Mouse (Mus musculus): ENCODE data around the gene Eef2kmt.
A peak's percentile ranks its signal among the peaks of the same experiment; 100 is the strongest.
"Not testable (repeated sequence)": the region's sequence is repeated elsewhere in the genome, so short reads cannot be mapped to it uniquely, and the experiment has no call there.

Eef2kmt gene

GRCm38 (mm10) chr16:5255779-5256496 is at the start of gene Eef2kmt:
TSS of gene Eef2kmt (minus strand) at chr16:5255983.
- DNase-seq: peak; percentile 99

- DNase-seq: no peak
These were observed 39.5 kb upstream of the Eef2kmt start for GRCm38 (mm10) chr16:5295238-5295637.

GRCm38 (mm10) chr16:5285376-5285775 is 29.6 kb upstream of the Eef2kmt start:
- no peak for DNase-seq

- DNase-seq: no peak
These were observed 26.9 kb upstream of the Eef2kmt start for GRCm38 (mm10) chr16:5282686-5283085.

GRCm38 (mm10) chr16:5279571-5280222 is 23.9 kb upstream of the Eef2kmt start:
- DNase-seq: no peak

DNA sequence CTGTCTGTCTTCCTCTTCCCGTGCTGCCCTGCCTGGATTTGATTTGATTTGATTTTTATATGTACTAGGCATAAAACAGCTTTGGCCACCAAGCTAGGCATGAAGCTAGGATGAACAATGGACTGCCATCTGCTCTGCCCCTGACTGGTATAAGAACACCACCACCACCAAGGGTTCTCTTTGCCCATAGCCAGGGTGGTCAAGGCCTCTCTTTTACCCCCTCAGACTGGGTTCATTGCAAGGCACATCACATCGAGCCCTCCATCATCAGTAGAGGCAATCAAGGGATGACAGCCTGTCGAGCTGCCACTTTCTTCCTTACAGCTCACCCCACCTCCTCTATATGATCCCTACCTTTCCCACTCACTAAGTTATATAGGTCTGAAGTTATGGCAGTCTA is 16.6 kb upstream of the Eef2kmt start:
- no peak for DNase-seq

DNA sequence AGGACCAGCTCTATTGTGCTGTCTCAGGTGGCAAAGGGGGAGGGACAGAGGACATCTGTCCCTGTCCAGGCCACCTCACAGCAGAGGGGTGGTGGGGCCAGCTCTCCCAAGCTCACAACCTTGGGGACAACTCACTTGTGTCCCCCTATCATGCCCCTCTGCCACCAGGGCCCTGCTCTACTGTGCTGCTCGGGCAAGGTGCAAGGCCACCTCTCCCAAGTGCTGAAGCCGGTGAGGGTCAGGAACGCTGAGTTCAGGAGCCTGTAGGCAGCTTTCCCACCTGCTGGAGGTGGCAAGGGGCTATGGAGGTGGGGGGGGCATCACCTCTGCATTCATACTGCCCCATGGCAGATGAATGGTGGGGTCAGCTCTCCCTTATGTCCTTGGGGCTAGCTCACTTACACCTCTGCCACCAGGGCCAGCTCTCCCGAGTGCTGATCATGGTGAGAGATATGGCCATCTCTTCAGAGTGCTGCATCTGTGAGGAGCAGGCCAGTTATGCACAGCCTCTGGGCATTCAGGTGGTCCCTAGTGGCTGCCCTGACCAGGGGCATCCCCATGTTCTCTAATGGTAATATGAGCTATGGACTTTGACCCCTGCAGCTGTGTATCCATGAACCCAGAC is 15.7 kb upstream of the Eef2kmt start:
- no peak for DNase-seq

DNA sequence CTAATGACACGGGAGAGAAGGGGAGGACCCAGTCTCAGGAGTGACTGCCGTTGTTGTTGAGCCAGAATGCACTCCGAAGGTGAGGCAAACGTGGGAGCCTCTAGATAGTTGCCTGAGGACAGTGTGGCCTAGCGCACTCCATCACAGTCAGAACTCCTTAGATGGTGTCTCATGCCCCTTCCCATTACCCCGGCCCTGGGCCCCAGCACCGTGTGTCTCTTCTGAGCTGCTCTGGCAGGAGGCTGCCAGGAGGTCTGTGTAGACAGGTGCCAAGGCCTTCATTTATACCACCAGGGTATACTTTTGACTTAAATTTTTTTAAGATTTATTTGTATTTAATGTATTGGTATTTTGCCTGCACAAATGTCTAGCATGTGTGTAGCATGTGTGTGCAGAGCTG is 8.1 kb upstream of the Eef2kmt start:
- DNase-seq: no peak

GRCm38 (mm10) chr16:5263156-5263555 is 7.4 kb upstream of the Eef2kmt start:
- no peak for DNase-seq

- DNase-seq: no peak
These were observed 572 bp downstream of the Eef2kmt start for GRCm38 (mm10) chr16:5255081-5255740.

DNA sequence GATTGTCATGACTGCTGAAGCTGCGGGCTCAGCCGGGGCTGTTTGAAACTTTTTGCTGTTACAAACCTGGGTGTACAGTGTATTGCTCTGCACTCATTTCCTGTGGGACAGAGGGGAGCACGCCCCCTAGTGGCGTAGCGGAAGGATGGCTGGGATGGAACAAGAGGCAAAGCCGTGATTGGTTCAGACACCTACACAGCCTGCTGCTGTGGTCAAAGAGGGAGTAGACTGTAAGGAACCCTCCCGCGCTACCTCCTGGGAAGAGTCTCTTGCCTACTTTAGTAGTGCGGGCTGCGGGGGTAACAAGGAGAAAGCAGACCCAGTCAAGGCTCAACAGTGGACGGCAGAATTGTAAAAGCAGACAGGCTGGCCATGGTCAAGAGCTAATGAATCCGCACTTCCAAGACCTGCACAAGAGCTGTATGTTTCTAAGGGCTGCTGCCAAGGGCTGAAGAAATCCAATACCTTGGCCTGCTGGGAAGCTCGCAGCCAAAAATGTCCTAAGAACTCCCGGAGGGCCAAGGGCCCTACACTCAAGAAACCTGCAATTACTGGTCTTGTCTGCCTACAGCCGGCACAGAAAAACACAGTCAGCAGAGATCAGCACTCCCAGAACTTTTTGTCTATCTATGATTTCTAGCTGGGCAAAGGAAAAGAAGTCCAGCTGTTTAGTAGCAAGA is 1.3 kb downstream of the Eef2kmt start:
- DNase-seq: peak; percentile 83 to 88

GRCm38 (mm10) chr16:5252260-5252659 is 3.5 kb downstream of the Eef2kmt start:
- DNase-seq: no peak

GRCm38 (mm10) chr16:5250891-5251290 is 4.9 kb downstream of the Eef2kmt start:
- no peak for DNase-seq

GRCm38 (mm10) chr16:5244411-5244810 is 11.4 kb downstream of the Eef2kmt start:
- peak; percentile 46 to 48 for DNase-seq

- DNase-seq: no peak
These were observed 12.9 kb downstream of the Eef2kmt start for GRCm38 (mm10) chr16:5242882-5243281.

- no peak for DNase-seq
These were observed 13.4 kb downstream of the Eef2kmt start for GRCm38 (mm10) chr16:5242355-5242754.

- DNase-seq: peak; percentile 88 to 91
These were observed 22.1 kb downstream of the Eef2kmt start, which contains the start of gene Alg1 for GRCm38 (mm10) chr16:5233418-5234313. TSS of gene Alg1 (plus strand) at chr16:5233621.

GRCm38 (mm10) chr16:5232982-5233381 is 22.8 kb downstream of the Eef2kmt start:
- DNase-seq: no peak

DNA sequence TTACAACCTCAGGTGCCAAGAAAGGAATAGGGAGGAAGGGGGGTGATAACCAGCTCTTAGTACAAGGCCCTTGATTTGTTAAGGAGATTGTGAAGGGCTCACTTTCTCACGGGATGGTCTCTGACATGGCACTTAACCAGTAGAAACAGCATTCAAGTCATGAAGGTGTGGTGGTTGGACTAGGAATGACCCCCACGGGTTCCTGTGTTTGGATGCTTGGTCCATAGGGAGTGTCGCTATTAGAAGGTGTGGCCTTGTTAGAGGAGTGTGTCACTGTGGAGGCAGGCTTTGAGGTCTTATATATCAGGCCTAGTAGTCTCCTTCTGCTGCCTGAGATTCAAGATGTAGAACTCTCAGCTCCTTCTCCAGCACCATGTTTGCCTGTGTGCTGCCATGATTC is 27.7 kb downstream of the Eef2kmt start:
- DNase-seq: not testable (repeated sequence)

- not testable (repeated sequence) for DNase-seq
These were observed 28.3 kb downstream of the Eef2kmt start for GRCm38 (mm10) chr16:5227501-5227900.

- not testable (repeated sequence) for DNase-seq
These were observed 29.2 kb downstream of the Eef2kmt start for GRCm38 (mm10) chr16:5226534-5226933.

- DNase-seq: no peak
These were observed 33.6 kb downstream of the Eef2kmt start, which contains the start of gene AU021092 for GRCm38 (mm10) chr16:5222140-5222539. TSS of gene AU021092 (minus strand) at chr16:5222299.
